Mouse (Mus musculus): ENCODE data around the gene Efcab12.

DNA sequence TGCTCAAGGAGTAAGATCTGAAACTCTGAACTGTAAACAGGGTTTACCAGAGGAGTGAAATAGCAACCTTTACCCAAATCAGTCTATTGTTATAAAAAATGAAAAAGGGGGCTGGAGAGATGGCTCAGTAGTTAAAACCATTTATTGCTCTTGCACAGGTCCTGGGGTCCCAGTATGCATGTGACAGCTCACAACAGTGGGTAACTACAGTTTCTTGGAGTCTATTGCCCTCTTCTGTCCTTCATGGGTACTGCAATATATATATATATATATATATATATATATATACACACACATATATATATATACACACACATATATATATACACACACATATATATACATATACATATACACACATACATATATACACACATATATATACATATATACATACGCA, 65.6 kb downstream of the Efcab12 start:
- no peak for TF ChIP-seq CTCF (conservative IDR thresholded peaks at IDR 0.05; ENCODE audit: low read length)
- TF ChIP-seq POU5F1 (IDR thresholded peaks at IDR 0.05; ENCODE audit: borderline replicate concordance, low read length) = no peak

All from E14TG2a.4 (cell line).